Mouse (Mus musculus) adrenal gland, adult 10 weeks (tissue): Measurements from ENCODE around the gene Olfr237-ps1. TPM values are rescaled to one million over a fixed set of nuclear protein-coding genes. Genes with fewer than 3 reads are reported as not detected.

Experiments
- polyA plus RNA-seq: library from polyadenylated mRNA; stranded (reverse); fragments of 350-450 nt; fragmentation: Illumina TruSeq; extraction: RNeasy Lipid Tissue Mini Kit (QIAGEN cat#74804); gene quantifications from one replicate; pipeline ENCODE4 v1.2.3, GENCODE M21; 2014; ENCODE audit warnings: low read depth, low replicate concordance

The Olfr237-ps1 gene
- not detected for polyA plus RNA-seq

GRCm38 (mm10) chr6:43146267-43146666 lies at the start of gene Olfr237-ps1:
Gene Olfr237-ps1 (plus strand): TSS chr6:43146567.

GRCm38 (mm10) chr6:43106069-43106468 lies 40.3 kb upstream of the Olfr237-ps1 start, which contains the start of gene Olfr441:
Gene Olfr441 (plus strand): TSS chr6:43106369.

GRCm38 (mm10) chr6:43162982-43163381 lies 16.6 kb downstream of the Olfr237-ps1 start, which contains the start of gene Olfr437:
Gene Olfr437 (plus strand): TSS chr6:43163282.

GRCm38 (mm10) chr6:43171840-43172239 lies 25.5 kb downstream of the Olfr237-ps1 start, which contains the start of gene Olfr13:
Gene Olfr13 (plus strand): TSS chr6:43172140.

GRCm38 (mm10) chr6:43196781-43197180 lies 50.4 kb downstream of the Olfr237-ps1 start, which contains the start of gene Olfr435:
Gene Olfr435 (plus strand): TSS chr6:43197146.

Other genes starting within 250 kb of the Olfr237-ps1 start
- gene Olfr447, start 237.7 kb upstream of the Olfr237-ps1 start, polyA plus RNA-seq = not detected
- not detected for gene Olfr446, start 225.2 kb upstream of the Olfr237-ps1 start, polyA plus RNA-seq
- gene Olfr444, start 197.5 kb upstream of the Olfr237-ps1 start, polyA plus RNA-seq = not detected
- not detected for gene Olfr441, start 40.2 kb upstream of the Olfr237-ps1 start, polyA plus RNA-seq
- not detected for gene Olfr437, start 16.7 kb downstream of the Olfr237-ps1 start, polyA plus RNA-seq
- not detected for gene Olfr13, start 25.6 kb downstream of the Olfr237-ps1 start, polyA plus RNA-seq
- not detected for gene Olfr435, start 50.6 kb downstream of the Olfr237-ps1 start, polyA plus RNA-seq
- gene Olfr434, start 66.5 kb downstream of the Olfr237-ps1 start, polyA plus RNA-seq = not detected
- gene Olfr47, start 85.0 kb downstream of the Olfr237-ps1 start, polyA plus RNA-seq = not detected
- 18.5 TPM for gene Arhgef5, start 119.0 kb downstream of the Olfr237-ps1 start, polyA plus RNA-seq
- gene Nobox, start 163.0 kb downstream of the Olfr237-ps1 start, polyA plus RNA-seq = not detected